Mouse (Mus musculus) regulatory T cell (primary cell): ENCODE measurements around the gene Mcee.

Experiments
- in situ Hi-C: fragments of 300-600 bp; cut with MboI, MseI; formaldehyde crosslinking; loops from one replicate; pipeline ENCODE4 v1.15.1; 2025; ENCODE audit warnings: high pct_unique_total_duplicates

Gene Mcee

DNA sequence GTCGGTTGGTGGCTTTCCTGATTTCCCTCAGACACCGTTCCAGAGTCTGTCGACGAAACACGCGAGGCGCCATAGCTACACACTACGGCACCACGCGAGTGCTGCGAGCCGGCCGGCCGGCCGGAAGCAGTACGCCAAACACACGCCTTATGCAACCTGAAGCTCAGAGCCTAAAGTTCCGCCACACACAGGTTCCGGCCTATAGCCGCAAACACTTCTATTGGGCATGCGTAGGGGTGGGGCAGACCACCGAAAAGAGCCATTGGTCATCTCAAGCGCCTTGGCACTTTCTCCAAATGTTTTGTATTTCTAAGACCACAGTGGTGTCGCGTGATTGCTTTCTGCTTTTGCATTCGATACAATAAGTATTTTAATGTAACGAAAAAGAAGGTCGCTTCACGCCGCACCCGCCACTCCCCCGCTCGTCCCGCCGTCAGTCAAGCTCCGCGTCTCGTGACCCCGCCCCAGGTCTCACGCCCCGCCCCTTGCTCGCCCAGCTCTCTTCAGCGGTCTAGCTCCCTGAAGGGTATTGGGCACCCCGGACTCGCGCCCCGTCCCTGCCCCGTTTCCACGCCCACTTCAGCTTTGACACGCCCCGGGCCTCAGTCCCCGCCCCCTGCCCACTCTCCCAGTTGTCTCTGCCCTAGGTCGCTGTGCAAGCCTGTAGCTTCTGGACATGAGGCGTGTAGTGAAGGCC lies at the start of gene Mcee, which contains the start of gene Mphosph10:
Gene Mcee, plus strand, starts transcription at position 486 of the 697 bp plus-strand sequence.
Gene Mphosph10, minus strand, starts transcription at position 147 of the 697 bp plus-strand sequence.
- in situ Hi-C loops = loop anchor here (10.0 to 25.0 kb wide), 2 partner anchors 483 to 1295 kb away; partner anchors contain the start of genes Nsmce3 and Tm2d3

GRCm38 (mm10) chr7:64347813-64348212 lies 44.6 kb upstream of the Mcee start:
- in situ Hi-C loops = no loop called here

- in situ Hi-C loops = no loop called here
Measured at GRCm38 (mm10) chr7:64349147-64349861, 43.1 kb upstream of the Mcee start.

DNA sequence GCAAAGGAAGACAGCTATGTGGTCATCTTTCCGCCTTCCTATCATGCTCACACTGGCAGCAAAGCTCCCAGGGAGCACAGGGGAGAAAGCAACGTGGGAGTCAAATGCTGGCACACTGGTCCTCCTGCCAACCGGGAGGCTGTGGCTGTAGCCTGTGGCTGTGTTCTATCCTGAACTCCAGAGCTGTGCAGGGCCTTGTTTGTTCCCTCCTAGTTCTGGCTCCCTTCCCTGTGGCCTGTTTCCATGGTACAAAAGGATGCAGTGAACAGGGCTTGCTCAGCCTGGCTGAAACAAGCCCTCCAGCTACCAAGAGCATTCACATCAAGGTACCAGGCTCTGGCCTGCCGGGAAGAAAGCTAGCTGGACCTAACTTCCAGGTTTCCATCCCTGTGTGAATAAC lies 41.3 kb upstream of the Mcee start:
- in situ Hi-C loops = no loop called here

DNA sequence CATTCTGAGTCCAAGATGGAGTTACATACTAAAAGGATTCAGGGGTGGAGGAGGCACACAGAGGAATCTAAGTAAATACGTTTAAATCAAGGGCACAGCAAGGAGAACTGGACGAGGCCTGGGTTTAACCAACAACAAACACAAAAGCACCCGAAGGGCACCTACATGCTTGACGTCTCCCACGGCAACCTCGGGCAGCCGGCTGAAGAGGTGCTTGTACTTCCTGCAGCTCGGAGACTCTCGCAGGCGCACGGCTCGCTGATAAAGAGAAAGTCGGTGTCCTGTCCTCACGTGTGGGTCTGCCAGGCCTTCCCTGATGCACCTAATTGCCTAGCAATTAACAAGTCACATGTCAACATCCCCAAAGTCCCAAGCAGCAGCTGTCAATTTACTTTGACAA lies 38.2 kb upstream of the Mcee start:
- in situ Hi-C loops = no loop called here

GRCm38 (mm10) chr7:64356661-64357060 lies 35.7 kb upstream of the Mcee start:
- in situ Hi-C loops = no loop called here

DNA sequence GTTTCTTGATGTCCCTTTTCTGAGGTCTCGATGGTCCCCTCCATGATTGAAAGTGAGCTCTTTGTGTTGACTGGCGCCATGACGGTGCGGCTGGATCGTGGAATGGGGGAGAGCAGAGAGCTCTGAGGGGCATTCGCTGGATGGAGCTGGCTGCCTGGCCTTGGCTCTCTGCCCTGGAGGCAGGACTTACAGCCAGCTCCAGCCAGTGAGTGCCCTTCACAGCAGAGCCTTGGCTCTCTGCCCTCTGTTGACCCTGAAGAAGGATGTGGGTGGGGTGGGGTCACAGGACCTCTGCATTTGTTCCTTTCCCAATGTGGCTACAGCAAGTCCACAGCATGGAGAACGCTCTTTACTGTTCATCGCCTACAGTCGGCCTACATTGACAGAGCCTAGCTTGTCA lies 35.0 kb upstream of the Mcee start:
- in situ Hi-C loops = no loop called here

GRCm38 (mm10) chr7:64358666-64359065 lies 33.7 kb upstream of the Mcee start:
- in situ Hi-C loops = no loop called here

GRCm38 (mm10) chr7:64359943-64360585 lies 32.3 kb upstream of the Mcee start:
- in situ Hi-C loops = no loop called here

DNA sequence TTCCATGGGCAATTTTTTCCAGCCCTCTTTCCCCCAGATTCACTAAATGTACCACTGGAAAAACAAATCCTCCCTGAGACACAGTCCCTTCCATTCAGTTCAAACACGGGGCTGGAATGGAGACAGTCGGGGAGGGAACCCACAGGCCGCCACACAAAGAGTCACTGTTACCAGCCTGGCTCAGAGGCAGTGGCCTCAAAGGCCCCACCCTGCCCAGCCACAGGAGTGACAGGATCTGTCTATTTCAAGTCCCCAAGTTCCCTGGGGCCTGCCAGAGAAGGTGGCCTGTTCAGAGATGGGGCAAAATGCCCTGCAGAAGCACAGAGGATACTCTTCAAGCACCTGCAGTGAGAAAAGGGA lies 31.8 kb upstream of the Mcee start:
- in situ Hi-C loops = no loop called here

GRCm38 (mm10) chr7:64365863-64366262 lies 26.5 kb upstream of the Mcee start:
- in situ Hi-C loops = no loop called here

- in situ Hi-C loops = loop anchor here (10.0 kb wide), 1 partner anchor 315 kb away; no protein-coding TSS in a partner anchor
Measured at GRCm38 (mm10) chr7:64369841-64370240, 22.6 kb upstream of the Mcee start.

- in situ Hi-C loops = loop anchor here (10.0 kb wide), 1 partner anchor 317 kb away; no protein-coding TSS in a partner anchor
Measured at GRCm38 (mm10) chr7:64371940-64372878, 20.2 kb upstream of the Mcee start.

DNA sequence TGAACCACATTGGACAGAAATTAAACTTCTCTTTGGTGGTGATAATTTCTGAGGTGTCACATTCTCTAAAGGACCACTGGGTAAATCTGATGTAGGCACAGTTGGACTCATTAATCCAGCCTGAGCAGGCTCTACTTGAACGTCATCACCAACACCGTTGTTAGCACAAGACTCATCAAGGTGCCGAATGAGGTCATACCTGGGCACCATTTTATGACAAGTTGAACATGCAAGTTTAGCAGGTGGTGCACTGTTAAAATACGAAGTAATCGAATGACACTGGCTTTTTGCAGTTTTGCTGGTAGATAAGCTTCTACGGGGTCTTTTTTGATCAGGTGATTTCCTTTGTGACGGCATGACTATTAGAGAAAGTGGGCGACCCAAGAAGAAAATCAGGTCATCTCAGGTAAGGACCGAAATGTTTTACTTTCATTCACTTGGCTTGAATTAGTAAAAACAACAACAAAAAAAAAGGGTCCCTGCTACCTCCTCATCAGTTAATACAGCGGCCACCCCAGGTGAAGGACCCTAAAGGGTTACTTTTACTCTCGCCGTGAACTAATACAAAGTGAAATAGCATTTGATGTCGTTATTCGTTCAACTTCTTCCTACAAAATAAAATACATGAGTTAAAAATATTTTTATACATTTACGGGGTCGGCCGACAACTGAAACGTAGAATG lies 19.1 kb upstream of the Mcee start:
- in situ Hi-C loops = loop anchor here (10.0 kb wide), 1 partner anchor 318 kb away; no protein-coding TSS in a partner anchor

GRCm38 (mm10) chr7:64373830-64374562 lies 18.4 kb upstream of the Mcee start, which contains the start of gene Fan1:
TSS of gene Fan1 (minus strand) at chr7:64374095.
- in situ Hi-C loops = loop anchor here (10.0 kb wide), 1 partner anchor 319 kb away; no protein-coding TSS in a partner anchor

- in situ Hi-C loops = loop anchor here (10.0 to 25.0 kb wide), 2 partner anchors 483 to 1296 kb away; partner anchors contain the start of genes Nsmce3 and Tm2d3
Measured at GRCm38 (mm10) chr7:64391479-64391878, 928 bp upstream of the Mcee start.

DNA sequence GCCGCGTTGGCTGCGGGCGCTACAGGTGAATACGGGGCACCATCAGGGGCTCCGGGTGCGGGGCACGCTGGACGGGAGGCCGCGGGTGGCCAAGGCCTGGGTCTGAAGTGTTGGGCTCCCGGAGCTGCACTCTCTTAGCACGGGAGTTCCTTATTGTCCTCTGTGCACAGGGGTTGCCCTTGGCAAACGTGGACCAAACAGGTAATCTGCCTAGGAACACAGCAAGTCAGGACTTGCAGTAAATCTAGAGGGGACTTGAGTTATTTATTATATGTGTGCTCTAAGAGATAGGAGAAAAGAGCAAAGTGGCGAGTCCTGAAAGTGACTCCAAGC lies 378 bp downstream of the Mcee start:
- in situ Hi-C loops = loop anchor here (10.0 to 25.0 kb wide), 2 partner anchors 482 to 1295 kb away; partner anchors contain the start of genes Nsmce3 and Tm2d3

- in situ Hi-C loops = no loop called here
Measured at GRCm38 (mm10) chr7:64400725-64401124, 8.3 kb downstream of the Mcee start.

DNA sequence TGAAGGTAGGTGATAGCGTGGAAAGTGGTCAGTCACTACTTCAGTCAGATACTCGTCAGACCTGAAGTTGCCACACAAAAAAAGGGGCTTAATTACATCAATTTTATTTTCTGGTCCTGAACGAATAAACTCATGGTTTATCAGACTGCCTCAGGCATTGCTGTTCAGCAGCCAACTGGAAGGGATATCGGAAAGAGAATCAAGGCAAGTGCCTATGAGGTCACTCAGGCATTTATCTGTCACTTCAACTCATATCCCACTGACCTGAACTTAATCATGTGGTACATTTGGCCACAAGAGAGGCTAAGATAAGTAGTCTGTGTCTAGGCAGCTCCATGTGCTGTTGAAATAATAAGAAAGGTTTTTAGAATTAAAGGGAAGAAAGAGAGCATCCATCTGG lies 10.0 kb downstream of the Mcee start:
- in situ Hi-C loops = no loop called here

- in situ Hi-C loops = no loop called here
Measured at GRCm38 (mm10) chr7:64403989-64404388, 11.6 kb downstream of the Mcee start.
